Mouse (Mus musculus) right cerebral cortex, postnatal 25 days (tissue): ENCODE measurements at regions not wholly inside any gene's neighbourhood (a gene's known extent, or its start where the extent isn't known, plus 50 kb on each side); places are given as distances from the start of the nearest gene placed in this dataset.

ENCODE experiments used
- DNase-seq: peaks from one replicate; pipeline ENCODE4 v3.0.0; 2022

DNA sequence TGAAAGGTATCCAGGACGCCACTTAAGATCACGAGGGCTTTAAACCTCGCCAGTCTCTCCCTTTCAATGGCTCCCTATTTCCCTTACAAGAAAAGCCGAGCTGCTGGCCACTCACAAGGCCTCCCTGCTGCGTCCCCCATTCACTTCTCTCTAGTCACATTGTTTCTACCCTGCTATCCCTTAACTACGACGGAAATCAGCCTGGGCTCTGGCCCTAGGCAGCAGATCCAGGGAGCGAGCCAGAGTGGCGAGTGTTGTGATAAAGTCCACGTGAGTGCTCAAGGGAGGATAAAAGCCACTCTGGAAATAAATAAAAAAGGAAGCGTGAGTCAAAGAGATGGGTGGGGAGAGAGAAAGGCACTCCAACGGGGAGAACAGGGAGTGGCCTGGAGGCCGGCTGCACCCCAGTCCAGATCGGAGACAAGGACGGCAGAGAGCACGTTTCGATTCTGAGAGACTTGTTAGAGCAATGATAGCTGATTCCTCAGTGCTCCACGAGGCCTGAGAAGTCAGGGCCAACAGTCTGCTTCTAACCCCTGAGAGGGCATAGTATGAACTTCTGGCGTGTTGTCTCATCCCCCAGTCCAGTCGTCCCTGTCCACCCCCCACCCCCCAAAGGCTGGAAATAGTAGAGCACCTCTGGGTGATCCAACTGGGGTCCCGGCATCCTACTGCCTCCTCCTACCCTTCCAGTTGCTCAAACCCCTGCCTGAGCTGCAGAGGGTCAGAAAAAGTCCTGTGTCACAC is 84.8 kb upstream of the Calm2 start:
- peak; percentile 33 for DNase-seq

GRCm38 (mm10) chr17:87532158-87532545 is 85.4 kb upstream of the Calm2 start:
- no peak for DNase-seq

- DNase-seq: no peak
Observed at GRCm38 (mm10) chr17:87532762-87533161, 86.0 kb upstream of the Calm2 start.

DNA sequence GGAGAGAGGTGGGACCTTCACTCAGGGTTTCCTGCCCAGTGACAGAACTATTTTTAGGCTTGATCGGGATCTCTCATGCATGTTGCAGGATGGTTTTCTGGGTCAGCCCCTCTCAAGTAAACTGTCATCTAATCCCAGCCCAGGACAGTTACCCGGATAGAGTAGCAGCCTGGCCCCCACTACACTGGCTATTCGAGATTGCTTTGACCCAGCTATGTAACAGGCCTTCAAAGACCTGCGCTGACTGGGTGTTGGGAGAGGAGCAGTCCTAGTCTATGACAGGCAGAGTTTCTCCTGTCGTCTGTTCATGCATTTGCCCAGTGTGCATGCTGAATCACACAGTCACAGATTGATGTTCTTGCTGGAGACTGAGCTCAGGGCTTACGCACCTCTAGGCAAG is 86.2 kb upstream of the Epcam start:
- DNase-seq: no peak

GRCm38 (mm10) chr17:87550518-87551164 is 85.1 kb upstream of the Epcam start:
- no peak for DNase-seq

DNA sequence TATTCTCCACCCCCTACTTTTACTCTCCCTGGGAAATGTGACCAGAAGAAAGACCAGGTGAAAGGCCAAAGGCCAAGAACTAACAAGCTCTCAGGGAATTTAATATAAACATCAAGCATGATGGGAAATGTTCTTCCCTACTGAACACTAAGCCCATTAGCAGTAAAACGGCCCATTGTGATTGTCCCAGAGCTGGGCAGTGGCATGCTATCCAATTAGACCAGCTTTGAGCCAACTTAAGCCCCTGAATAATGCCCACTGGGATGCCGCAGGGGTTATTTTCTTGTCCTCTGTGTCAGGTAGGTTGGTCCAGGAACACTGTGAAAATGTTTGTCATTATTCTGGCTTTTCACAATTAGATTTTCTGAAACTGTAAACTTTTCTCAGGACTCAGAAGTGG is 81.2 kb upstream of the Epcam start:
- DNase-seq: no peak

DNA sequence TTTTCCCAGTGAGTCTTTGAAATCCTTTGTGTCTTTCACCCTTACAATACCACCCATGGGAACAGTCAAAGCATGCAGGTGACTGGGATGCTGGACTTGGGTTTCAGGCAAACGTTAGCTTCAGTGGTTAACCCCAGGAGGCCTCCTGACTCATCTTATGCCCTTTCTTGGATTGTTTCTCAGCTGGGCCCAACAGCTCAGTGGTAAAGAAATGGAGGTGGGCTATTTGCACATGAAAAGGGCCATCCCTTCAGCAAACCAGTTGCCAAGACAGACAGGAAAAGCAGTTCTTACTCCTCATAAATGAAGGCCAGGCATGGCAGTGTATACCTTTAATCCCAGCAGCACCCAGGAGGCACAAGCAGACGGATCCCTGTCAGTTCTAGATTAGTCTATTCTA is 77.4 kb upstream of the Epcam start:
- DNase-seq: no peak

DNA sequence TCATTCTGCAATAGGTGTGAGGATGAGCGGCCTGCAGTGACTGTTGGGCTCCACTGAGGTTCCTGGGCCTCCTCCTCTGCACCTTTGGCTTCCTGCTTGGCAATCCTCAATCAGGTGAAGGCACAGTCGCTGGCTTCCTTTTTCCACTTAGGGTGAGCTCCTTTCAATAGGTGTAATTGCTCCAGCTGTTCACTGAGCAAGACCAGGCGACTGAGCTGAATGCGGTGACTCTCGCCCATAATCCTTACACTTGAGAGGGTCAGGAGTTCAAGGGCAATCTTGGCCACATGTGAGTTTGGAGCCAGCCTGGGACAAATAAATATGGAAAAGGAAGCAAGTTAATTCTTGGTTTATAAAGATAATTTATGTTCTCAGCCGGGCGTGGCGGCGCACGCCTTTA is 76.1 kb upstream of the Epcam start:
- no peak for DNase-seq

DNA sequence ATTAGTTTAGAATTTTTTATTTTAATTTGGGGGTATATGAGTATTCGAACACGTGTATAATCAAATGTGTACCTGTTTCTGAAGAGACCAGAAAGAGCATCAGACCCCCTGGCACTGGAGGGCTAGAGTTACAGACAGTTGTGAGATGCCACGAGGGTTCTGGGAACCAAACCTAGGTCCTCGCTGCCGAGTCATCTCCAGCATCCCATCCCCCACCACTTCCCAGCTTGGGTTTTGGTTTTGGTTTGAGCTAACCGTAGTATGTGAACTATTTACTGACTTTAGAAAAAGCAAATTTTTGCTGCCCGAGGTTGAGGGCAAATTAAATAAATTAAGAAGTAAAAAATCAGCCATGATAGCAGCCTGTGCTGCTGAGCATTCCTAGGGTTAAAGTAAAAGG is 74.9 kb upstream of the Epcam start:
- no peak for DNase-seq

- DNase-seq: no peak
Observed at GRCm38 (mm10) chr17:87563375-87563774, 72.4 kb upstream of the Epcam start.

- DNase-seq: no peak
Observed at GRCm38 (mm10) chr17:87565631-87566030, 70.1 kb upstream of the Epcam start.

DNA sequence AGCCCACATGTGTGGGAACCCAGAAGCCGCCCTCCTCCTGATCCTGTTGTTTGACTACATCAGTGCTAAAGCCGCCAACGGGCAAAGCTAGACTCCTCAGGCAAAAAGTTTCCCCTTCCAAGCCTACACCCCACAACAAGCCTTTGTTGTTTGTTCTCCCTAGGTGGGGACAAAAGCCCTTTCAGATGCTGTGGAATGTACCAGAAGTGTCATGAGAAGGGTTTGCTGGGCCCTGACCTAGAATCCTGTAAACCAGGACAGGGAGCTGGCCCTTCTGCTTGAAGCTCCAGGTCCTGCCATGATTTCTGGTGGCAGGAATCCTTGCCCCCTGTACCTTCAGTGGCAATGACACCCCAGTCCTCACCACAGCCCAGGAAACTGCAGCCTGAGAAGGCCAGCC is 69.5 kb upstream of the Epcam start:
- no peak for DNase-seq

GRCm38 (mm10) chr17:87566996-87567395 is 68.8 kb upstream of the Epcam start:
- no peak for DNase-seq

DNA sequence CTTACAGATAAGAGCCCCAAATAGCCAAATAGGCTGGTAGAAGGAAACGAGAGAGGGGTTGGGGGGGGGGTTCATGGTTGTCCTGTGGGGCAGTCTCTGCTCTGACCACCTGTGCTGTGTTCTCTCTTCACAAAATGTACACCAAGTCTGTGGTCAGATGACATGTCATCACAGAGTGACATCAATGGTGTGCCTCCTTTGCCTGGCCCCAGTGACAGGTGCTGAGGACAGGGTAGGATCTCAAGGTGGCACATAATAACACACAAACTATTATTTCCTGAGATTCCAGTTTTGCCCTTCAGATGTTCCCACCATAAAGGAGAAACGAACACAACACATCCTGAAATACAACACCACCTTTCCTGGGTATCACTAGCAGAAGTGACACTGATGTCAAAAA is 68.3 kb upstream of the Epcam start:
- DNase-seq: no peak

GRCm38 (mm10) chr17:87569981-87570380 is 65.8 kb upstream of the Epcam start:
- DNase-seq: no peak

GRCm38 (mm10) chr17:87570676-87571344 is 65.0 kb upstream of the Epcam start:
- DNase-seq: no peak

DNA sequence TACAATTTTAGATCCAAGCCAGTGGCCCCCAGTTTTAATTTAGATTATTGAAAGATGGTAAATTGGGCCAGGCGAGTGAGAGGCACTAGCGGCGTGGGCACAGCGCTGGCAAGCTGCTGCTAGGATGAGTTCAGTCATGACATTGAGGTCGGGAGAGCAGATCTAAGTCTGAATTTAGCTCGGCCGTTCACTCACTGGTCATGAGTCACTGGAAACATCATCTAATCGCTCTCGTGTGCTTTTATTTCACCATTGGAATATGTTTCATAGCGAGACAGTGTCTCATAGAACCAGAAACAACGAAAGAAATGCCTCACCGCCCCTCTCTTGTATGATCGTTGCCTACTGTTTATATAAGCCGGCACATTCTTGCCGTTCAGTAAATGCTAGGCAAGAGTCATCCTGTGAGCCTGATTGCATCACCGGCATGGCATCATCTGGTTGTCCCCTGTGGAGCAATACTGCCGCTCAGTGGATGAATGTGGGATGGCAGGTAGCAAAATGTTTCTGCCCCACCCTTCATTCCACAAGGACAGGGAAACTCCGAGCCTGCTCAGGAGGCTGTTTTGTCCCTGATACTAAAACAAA is 64.3 kb upstream of the Epcam start:
- DNase-seq: peak; percentile 91

DNA sequence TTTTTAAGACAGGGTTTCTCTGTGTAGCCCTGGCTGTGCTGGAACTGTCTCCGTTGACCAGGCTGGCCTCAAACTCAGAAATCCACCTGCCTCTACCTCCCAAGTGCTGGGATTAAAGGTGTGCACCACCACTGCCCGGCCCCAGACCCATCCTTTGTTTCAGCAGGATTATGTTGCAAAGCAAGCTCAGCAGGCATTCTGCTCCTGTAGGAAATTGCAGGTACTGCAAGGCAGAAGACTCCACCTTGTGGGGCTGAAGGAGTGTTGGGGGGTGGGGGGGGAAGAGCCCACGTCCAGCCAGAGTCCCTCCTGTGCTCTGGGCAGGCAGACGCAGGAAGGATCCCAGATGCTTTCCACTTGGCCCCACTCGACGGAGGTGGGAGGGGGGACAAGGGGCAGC is 52.2 kb upstream of the Epcam start:
- no peak for DNase-seq

GRCm38 (mm10) chr17:87585355-87585754 is 50.4 kb upstream of the Epcam start:
- DNase-seq: no peak
